Comparison of ENCODE assay signal across 33 mouse cellular contexts in the genomic region with DNA sequence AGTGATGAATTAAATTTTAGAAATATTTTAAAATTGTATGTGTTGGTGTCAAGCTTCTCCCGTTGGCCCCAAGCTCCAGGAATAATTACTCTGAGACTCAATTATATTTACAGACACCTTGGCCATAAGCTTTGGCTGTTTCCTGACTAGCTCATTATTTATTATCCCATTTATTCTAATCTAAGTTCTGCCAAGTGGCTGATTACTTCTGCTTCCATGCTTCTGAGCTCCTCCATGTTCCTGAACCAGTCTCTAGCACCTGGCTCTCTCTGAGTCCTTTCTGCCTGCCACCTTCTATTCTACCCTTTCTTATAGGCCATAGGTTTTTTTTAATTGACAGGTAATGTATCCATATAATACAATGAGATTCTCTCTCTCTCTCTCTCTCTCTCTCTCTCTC. TPM values are rescaled to one million over a fixed set of nuclear protein-coding genes. Genes with fewer than 3 reads are reported as not detected.
"Had no signal": no experiment of that assay in that cellular context is flagged by ENCODE, and none has a peak within 500 bp of the region (broad histone marks: within the 10 kb centered on the region; RNA-seq: fewer than 3 reads in every experiment).

No protein-coding gene starts in this region.

- H3K9ac ChIP-seq: heart, embryonic 12.5 days; heart, embryonic 13.5 days; heart, embryonic 15.5 days; hindbrain, embryonic 12.5 days; hindbrain, embryonic 13.5 days; hindbrain, embryonic 14.5 days; hindbrain, embryonic 15.5 days; kidney, embryonic 15.5 days had no signal

- H3K4me2 ChIP-seq: heart, embryonic 12.5 days; heart, embryonic 13.5 days; heart, embryonic 15.5 days; hindbrain, embryonic 12.5 days; hindbrain, embryonic 13.5 days; hindbrain, embryonic 14.5 days; hindbrain, embryonic 15.5 days; kidney, embryonic 15.5 days had no signal

- H3K27ac ChIP-seq: heart, embryonic 13.5 days; heart, embryonic 15.5 days; hindbrain, embryonic 10.5 days; hindbrain, embryonic 12.5 days; hindbrain, embryonic 13.5 days; hindbrain, embryonic 14.5 days; hindbrain, embryonic 15.5 days; hindbrain, postnatal 0 days; kidney, embryonic 15.5 days; kidney, postnatal 0 days; layer of hippocampus, adult 2 months; left cerebral cortex, adult 2 months had no signal

- DNase-seq: heart, postnatal 10 days; heart, postnatal 14 days; heart, postnatal 36 days; heart, postnatal 4 days; kidney, adult 11 months; kidney, adult 18-20 months; kidney, adult 2 months; kidney, adult 8-10 months; kidney, adult 9 months; kidney, postnatal 10 days; kidney, postnatal 14 days; kidney, postnatal 25 days; kidney, postnatal 36 days; kidney, postnatal 4 days; layer of hippocampus, adult 9-11 months; layer of hippocampus, postnatal 36 days had no signal

- ATAC-seq: hindbrain, embryonic 16.5 days; hindbrain, postnatal 0 days; inflammation-experienced regulatory T-cells, adult 6 months; intestine, embryonic 16.5 days; intestine, postnatal 0 days had no signal

- H3K4me3 ChIP-seq: heart, embryonic 12.5 days; heart, embryonic 13.5 days; heart, embryonic 15.5 days; hindbrain, embryonic 10.5 days; hindbrain, embryonic 12.5 days; hindbrain, embryonic 13.5 days; hindbrain, embryonic 15.5 days; kidney, embryonic 15.5 days; layer of hippocampus, adult 2 months; left cerebral cortex, adult 2 months had no signal

- H3K4me1 ChIP-seq: hindbrain, embryonic 10.5 days; hindbrain, embryonic 12.5 days; hindbrain, embryonic 15.5 days had no signal

- H3K9me3 ChIP-seq: heart, embryonic 12.5 days; heart, embryonic 13.5 days; heart, embryonic 15.5 days; hindbrain, embryonic 10.5 days; hindbrain, embryonic 12.5 days; hindbrain, embryonic 13.5 days; hindbrain, embryonic 15.5 days; kidney, embryonic 15.5 days had no signal

- H3K27me3 ChIP-seq: hindbrain, embryonic 12.5 days; hindbrain, embryonic 13.5 days; hindbrain, embryonic 15.5 days; kidney, embryonic 15.5 days had no signal

- H3K36me3 ChIP-seq: heart, embryonic 12.5 days; heart, embryonic 13.5 days; heart, embryonic 15.5 days; hindbrain, embryonic 10.5 days; hindbrain, embryonic 12.5 days; hindbrain, embryonic 13.5 days; hindbrain, embryonic 15.5 days; kidney, embryonic 15.5 days had no signal

RNA-seq across cellular contexts. Expression of a gene that starts 48.9 kb away (rescaled TPM):
- polyA plus RNA-seq: inflammation-experienced regulatory T-cells, adult 6 months had no signal
